Mouse (Mus musculus): ENCODE results near the gene Prap1. TPM values are rescaled to one million over a fixed set of nuclear protein-coding genes. Genes with fewer than 3 reads are reported as not detected.
"Not testable (repeated sequence)": the region's sequence is repeated elsewhere in the genome, so short reads cannot be mapped to it uniquely, and the experiment has no call there.

Prap1 gene
- polyA plus RNA-seq, 1 experiment from 2014 or later, result 0.74 TPM

DNA sequence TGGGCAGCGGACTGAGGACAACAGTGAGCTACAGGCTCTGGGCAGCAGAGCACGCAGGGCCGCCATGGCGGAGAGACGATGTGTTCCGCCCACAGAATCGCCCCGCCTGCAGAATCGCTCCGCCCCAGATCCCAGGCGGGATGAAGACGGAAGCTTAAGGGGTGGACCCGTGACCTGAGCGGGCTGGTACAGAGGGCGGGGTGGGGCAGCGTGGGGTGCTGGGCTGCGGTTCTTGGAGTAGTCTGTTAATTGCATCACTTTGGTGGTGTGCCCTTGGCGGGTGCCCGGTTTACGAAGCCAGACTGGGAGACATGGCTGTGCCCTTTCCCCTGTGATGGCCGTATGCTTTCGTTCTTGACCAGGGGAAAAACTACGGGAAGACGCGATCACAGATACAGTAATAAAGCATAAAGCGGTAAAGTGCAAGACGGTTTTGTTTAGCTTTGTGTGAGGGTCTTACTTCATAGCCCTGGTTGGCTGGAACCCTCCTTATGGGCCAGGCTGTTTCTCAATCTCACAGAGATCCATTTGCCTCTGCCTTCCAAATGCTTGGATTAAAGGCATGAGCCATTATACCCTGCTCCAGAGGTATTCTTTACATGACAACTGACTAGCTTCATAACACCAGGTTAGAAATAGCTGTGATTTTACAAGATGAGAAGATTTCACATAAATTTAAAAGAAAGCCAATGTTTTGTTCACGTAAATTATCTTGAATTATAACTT lies 23.3 kb downstream of the Prap1 start, which contains the start of gene Echs1:
Gene Echs1, minus strand, starts transcription at position 148 of the 726 bp plus-strand sequence.
- H3K9ac ChIP-seq, result peak within 1 kb of the TSS; percentile 62
- no peaks in the 10 kb centered on the region for H3K27me3 ChIP-seq
- H3K4me1 ChIP-seq (replicated peaks), result peaks cover 21% of the 10 kb centered on the region
- H3K36me3 ChIP-seq (replicated peaks), result peaks cover 13% of the 10 kb centered on the region; the same call in 1 of the 2 replicates
- H3K4me2 ChIP-seq, result peak within 1 kb of the TSS; percentile 89
- peak; percentile 95 for ATAC-seq (ENCODE audit: insufficient read depth)
- WGBS (ENCODE audit: insufficient replicate concordance), result 2% methylated on average over 28 of the region's 28 CpGs
- peak within 1 kb of the TSS; percentile 82 for H3K27ac ChIP-seq (replicated peaks)
- peak within 1 kb of the TSS; percentile 68 for H3K4me3 ChIP-seq (replicated peaks)
- H3K9me3 ChIP-seq (replicated peaks), result no peaks in the 10 kb centered on the region

- H3K4me1 ChIP-seq (replicated peaks), result peaks cover 33% of the 10 kb centered on the region
- H3K36me3 ChIP-seq (replicated peaks), result no peaks in the 10 kb centered on the region
- H3K27me3 ChIP-seq, result no peaks in the 10 kb centered on the region
- H3K9me3 ChIP-seq (replicated peaks), result no peaks in the 10 kb centered on the region
- no peak overlapping the region for H3K4me3 ChIP-seq (replicated peaks)
- H3K9ac ChIP-seq, result no peak overlapping the region
- H3K4me2 ChIP-seq, result no peak overlapping the region
- ATAC-seq (ENCODE audit: insufficient read depth), result no peak
- no peak overlapping the region for H3K27ac ChIP-seq (replicated peaks)
- WGBS (ENCODE audit: insufficient replicate concordance), result 74% methylated on average over 2 of the region's 2 CpGs
Observed at GRCm38 (mm10) chr7:140120484-140120883, 27.3 kb downstream of the Prap1 start.

DNA sequence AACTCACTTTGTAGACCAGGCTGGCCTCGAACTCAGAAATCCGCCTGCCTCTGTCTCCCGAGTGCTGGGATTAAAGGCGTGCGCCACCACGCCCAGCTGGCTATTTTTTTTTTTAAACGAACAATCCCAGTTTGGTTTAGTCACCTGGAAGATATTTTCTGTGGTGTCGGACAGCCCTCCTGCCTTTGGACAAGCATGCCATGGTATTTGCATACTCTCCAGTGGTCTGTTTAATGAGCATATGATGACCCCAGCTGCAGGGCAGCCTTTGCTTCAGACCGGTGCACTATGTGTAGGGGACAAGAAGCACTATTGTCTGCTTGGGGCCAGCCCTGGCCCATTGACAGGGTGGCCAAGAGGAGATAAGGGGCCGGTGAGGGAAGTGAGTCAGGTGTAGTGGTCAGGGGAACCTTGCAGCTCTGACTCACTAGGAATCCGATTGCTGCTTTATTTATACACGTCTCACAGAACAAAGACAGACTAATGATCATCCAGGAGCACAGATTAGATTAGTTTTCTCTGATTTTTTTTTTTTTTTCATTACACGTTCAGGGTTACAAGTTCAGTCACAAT lies 28.2 kb downstream of the Prap1 start:
- no peak overlapping the region for H3K9ac ChIP-seq
- H3K36me3 ChIP-seq (replicated peaks), result no peaks in the 10 kb centered on the region
- no peaks in the 10 kb centered on the region for H3K9me3 ChIP-seq (replicated peaks)
- WGBS (ENCODE audit: insufficient replicate concordance), result 55% methylated on average over 13 of the region's 13 CpGs
- ATAC-seq (ENCODE audit: insufficient read depth), result no peak
- no peak overlapping the region for H3K27ac ChIP-seq (replicated peaks)
- H3K4me1 ChIP-seq (replicated peaks), result peaks cover 32% of the 10 kb centered on the region
- H3K27me3 ChIP-seq, result no peaks in the 10 kb centered on the region
- no peak overlapping the region for H3K4me3 ChIP-seq (replicated peaks)
- no peak overlapping the region for H3K4me2 ChIP-seq

- 12% methylated on average over 4 of the region's 4 CpGs for WGBS (ENCODE audit: insufficient replicate concordance)
- ATAC-seq (ENCODE audit: insufficient read depth), result no peak
- Histone ChIP-seq H3K4me1 (replicated peaks) (peaks cover 29% of the 10 kb centered on the region), H3K27ac (replicated peaks) (no peak overlapping the region), H3K36me3 (replicated peaks) (no peaks in the 10 kb centered on the region), H3K9ac (no peak overlapping the region), H3K27me3 (no peaks in the 10 kb centered on the region), H3K9me3 (replicated peaks) (no peaks in the 10 kb centered on the region), H3K4me2 (no peak overlapping the region), H3K4me3 (replicated peaks) (no peak overlapping the region)
Observed at GRCm38 (mm10) chr7:140122765-140123164, 29.6 kb downstream of the Prap1 start.

GRCm38 (mm10) chr7:140124382-140124781 lies 31.2 kb downstream of the Prap1 start:
- peaks cover 29% of the 10 kb centered on the region for H3K4me1 ChIP-seq (replicated peaks)
- H3K9me3 ChIP-seq (replicated peaks), result no peaks in the 10 kb centered on the region
- no peaks in the 10 kb centered on the region for H3K27me3 ChIP-seq
- H3K4me3 ChIP-seq (replicated peaks), result no peak overlapping the region
- H3K27ac ChIP-seq (replicated peaks), result no peak overlapping the region
- no peak overlapping the region for H3K9ac ChIP-seq
- 0 out of 2 replicates have a peak, but pooled peaks cover 3% of the 10 kb centered on the region for H3K36me3 ChIP-seq (replicated peaks)
- 81% methylated on average over 1 of the region's 1 CpGs for WGBS (ENCODE audit: insufficient replicate concordance)
- no peak overlapping the region for H3K4me2 ChIP-seq
- no peak for ATAC-seq (ENCODE audit: insufficient read depth)

DNA sequence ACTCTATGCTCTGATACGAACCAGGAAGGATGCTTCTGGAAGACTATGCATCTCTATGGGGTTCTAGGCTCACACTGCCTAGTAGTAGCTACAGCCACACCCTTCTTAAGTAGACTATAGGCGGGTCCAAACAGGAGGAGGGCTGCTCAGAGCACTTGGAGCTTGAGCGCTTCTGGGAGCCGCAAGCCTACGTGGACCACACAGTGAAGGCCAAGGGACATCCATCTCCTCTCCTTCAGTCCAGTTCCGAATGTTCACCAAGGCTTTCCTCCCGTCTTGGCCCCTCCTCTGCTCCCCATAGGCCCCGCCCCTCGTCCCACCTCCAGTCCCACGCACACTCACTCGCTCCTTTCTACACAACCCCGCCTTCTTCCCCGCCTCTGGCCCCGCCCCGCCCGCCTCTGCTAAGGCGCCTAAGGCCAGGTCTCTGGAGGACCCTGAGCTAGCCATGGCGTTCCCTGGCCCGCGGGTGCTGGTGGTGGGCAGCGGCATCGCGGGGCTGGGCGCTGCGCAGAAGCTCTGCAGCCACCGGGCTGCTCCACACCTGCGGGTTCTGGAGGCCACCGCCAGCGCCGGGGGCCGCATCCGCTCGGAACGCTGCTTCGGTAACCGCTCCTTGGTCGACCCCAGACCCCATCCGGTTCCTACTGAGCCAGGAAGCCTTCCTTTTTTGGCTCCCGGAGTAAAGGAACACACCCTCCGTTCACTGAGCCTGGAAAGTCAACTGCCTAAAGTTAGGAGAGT lies 32.3 kb downstream of the Prap1 start:
- H3K36me3 ChIP-seq (replicated peaks), result peaks cover 10% of the 10 kb centered on the region; the same call in 1 of the 2 replicates
- H3K4me3 ChIP-seq (replicated peaks), result peak overlapping the region; percentile 72
- peak overlapping the region; percentile 51; the same call in 1 of the 2 replicates for H3K27ac ChIP-seq (replicated peaks)
- peak; percentile 98 for ATAC-seq (ENCODE audit: insufficient read depth)
- no peaks in the 10 kb centered on the region for H3K27me3 ChIP-seq
- H3K9ac ChIP-seq, result peak overlapping the region; percentile 78
- under 1% methylated on average over 40 of the region's 40 CpGs for WGBS (ENCODE audit: insufficient replicate concordance)
- H3K9me3 ChIP-seq (replicated peaks), result no peaks in the 10 kb centered on the region
- H3K4me2 ChIP-seq, result peak overlapping the region; percentile 95
- H3K4me1 ChIP-seq (replicated peaks), result peaks cover 29% of the 10 kb centered on the region

DNA sequence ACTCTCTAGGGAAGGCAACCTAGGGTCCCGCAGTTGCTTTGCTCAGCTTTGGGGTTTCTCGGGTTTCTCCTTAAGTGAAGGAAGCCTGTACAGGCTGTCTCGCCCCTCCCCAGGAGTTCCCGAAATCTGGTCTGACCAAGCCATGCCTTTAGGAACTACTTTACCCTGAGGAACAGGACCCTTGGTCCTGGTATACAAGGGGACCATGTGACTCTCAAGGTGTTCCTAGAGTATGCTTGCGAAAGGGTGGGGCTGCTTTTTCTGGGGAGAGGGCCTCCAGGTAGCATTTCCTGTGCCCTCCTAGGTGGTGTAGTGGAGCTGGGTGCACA lies 32.8 kb downstream of the Prap1 start:
- Histone ChIP-seq H3K9ac (peak overlapping the region; percentile 78), H3K4me1 (replicated peaks) (peaks cover 29% of the 10 kb centered on the region), H3K4me2 (peak overlapping the region; percentile 95), H3K27me3 (no peaks in the 10 kb centered on the region), H3K4me3 (replicated peaks) (peak overlapping the region; percentile 72), H3K9me3 (replicated peaks) (no peaks in the 10 kb centered on the region), H3K27ac (replicated peaks) (peak overlapping the region; percentile 51; the same call in 1 of the 2 replicates), H3K36me3 (replicated peaks) (peaks cover 10% of the 10 kb centered on the region; the same call in 1 of the 2 replicates)
- 7% methylated on average over 5 of the region's 5 CpGs for WGBS (ENCODE audit: insufficient replicate concordance)
- ATAC-seq (ENCODE audit: insufficient read depth), result 0 out of 2 replicates have a peak, but pooled peaks have one; percentile 6

DNA sequence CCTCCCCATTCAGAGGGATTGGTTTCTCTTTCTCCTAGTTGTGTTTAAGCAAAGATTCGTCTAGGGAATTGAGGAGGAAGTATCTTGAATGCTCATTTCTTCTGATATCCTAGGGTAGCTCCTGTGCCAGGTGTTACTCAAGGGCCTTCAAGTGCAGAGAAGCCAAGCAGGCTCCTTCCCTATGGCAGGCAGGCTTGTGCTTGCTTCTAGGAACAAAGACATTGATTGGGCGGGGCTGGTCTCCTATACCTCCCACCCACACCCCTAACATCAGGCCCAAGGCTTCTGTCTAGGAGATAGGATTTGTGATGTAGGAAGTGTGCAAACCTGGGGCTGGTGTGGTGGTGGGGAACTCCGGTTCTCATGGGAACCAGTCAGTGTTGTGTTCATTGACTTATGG lies 33.7 kb downstream of the Prap1 start:
- H3K36me3 ChIP-seq (replicated peaks), result peaks cover 10% of the 10 kb centered on the region; the same call in 1 of the 2 replicates
- no peak overlapping the region for H3K9ac ChIP-seq
- no peak overlapping the region for H3K4me3 ChIP-seq (replicated peaks)
- ATAC-seq (ENCODE audit: insufficient read depth), result no peak
- no peaks in the 10 kb centered on the region for H3K9me3 ChIP-seq (replicated peaks)
- peak overlapping the region; percentile 10; the same call in 1 of the 2 replicates for H3K4me2 ChIP-seq
- H3K27ac ChIP-seq (replicated peaks), result no peak overlapping the region
- no peaks in the 10 kb centered on the region for H3K27me3 ChIP-seq
- 54% methylated on average over 3 of the region's 3 CpGs for WGBS (ENCODE audit: insufficient replicate concordance)
- peaks cover 29% of the 10 kb centered on the region for H3K4me1 ChIP-seq (replicated peaks)

DNA sequence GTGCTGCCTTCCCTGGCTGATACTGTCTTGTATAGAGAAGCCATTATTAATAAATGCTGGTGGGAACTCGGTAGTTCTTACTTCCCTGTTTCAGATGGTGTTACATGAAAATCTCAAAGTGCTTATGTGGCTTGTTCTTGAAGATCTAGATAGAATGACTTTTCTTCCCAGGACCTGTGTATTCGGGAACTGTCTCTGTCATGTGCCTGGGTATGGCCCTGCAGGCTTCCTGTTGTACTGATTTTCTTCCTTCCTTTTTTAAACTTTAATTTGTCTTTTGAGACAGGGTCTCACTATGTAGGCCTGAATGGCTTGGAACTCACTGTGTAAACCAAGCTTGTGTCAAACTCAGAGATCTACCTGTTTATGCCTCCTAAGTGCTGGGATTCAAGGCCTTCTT lies 34.7 kb downstream of the Prap1 start:
- Histone ChIP-seq H3K9ac (no peak overlapping the region), H3K9me3 (replicated peaks) (no peaks in the 10 kb centered on the region), H3K27ac (replicated peaks) (no peak overlapping the region), H3K4me3 (replicated peaks) (no peak overlapping the region), H3K4me1 (replicated peaks) (peaks cover 23% of the 10 kb centered on the region), H3K36me3 (replicated peaks) (peaks cover 10% of the 10 kb centered on the region; the same call in 1 of the 2 replicates), H3K27me3 (no peaks in the 10 kb centered on the region), H3K4me2 (no peak overlapping the region)
- ATAC-seq (ENCODE audit: insufficient read depth), result no peak
- 25% methylated on average over 2 of the region's 2 CpGs for WGBS (ENCODE audit: insufficient replicate concordance)

DNA sequence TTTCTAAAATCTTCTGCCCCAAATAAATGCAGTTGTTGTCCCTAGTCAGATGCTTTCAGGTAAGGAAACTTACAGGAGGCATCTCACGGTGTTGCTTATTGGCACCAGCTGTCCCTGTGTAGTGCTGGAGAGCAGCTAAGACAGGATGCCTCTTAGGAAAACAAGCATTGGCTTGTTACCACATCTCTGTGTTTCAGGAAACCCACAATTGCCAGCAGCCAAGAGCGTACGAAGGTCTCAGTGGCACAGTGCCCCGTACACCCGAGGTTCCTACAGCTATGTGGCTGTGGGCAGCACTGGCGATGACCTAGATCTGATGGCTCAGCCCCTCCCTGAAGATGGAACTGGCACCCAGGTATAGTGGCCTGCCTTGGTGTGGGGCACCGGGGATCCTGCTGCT lies 39.0 kb downstream of the Prap1 start:
- not testable (repeated sequence) for H3K27me3 ChIP-seq; H3K9me3 ChIP-seq (replicated peaks); H3K4me1 ChIP-seq (replicated peaks); ATAC-seq (ENCODE audit: insufficient read depth); H3K4me2 ChIP-seq; H3K27ac ChIP-seq (replicated peaks); H3K9ac ChIP-seq; H3K4me3 ChIP-seq (replicated peaks)
- H3K36me3 ChIP-seq (replicated peaks), result peaks cover 10% of the 10 kb centered on the region; the same call in 1 of the 2 replicates
- 61% methylated on average over 7 of the region's 7 CpGs for WGBS (ENCODE audit: insufficient replicate concordance)

- H3K4me3 ChIP-seq (replicated peaks); ATAC-seq (ENCODE audit: insufficient read depth); H3K27ac ChIP-seq (replicated peaks); H3K27me3 ChIP-seq; H3K9ac ChIP-seq; H3K9me3 ChIP-seq (replicated peaks); H3K4me2 ChIP-seq: not testable (repeated sequence)
- 19% methylated on average over 7 of the region's 7 CpGs for WGBS (ENCODE audit: insufficient replicate concordance)
- H3K36me3 ChIP-seq (replicated peaks), result peaks cover 10% of the 10 kb centered on the region; the same call in 1 of the 2 replicates
- peaks cover 11% of the 10 kb centered on the region for H3K4me1 ChIP-seq (replicated peaks)
Observed at GRCm38 (mm10) chr7:140134033-140134432, 40.8 kb downstream of the Prap1 start.

Measured in liver, embryonic 15.5 days (tissue).